Mouse (Mus musculus) embryonic facial prominence, embryonic 13.5 days (tissue): ENCODE data around the gene 6330403K07Rik. TPM values are rescaled to one million over a fixed set of nuclear protein-coding genes. Genes with fewer than 3 reads are reported as not detected.

Experiments used
- ATAC-seq: fragments of 200-750 bp; cut with Nextera tagmentation; 2 replicates; pipeline ENCODE4 v1.8.0; 2017; ENCODE audit warnings: low read depth; ENCODE audit not compliant: insufficient number of reproducible peaks, insufficient read depth, low FRiP score, low TSS enrichment
- H3K27ac ChIP-seq: fragments of 300-500 bp; sonication (generic); 2 replicates; pipeline ENCODE4 v1.5.1; 2015; ENCODE audit warnings: moderate library complexity, mild to moderate bottlenecking, inconsistent platforms
- H3K27me3 ChIP-seq: fragments of 300-500 bp; sonication (generic); 2 replicates; pipeline ENCODE4 v1.6.1; 2015; ENCODE audit warnings: mild to moderate bottlenecking, inconsistent platforms
- H3K36me3 ChIP-seq: fragments of 300-500 bp; sonication (generic); 2 replicates; pipeline ENCODE4 v1.6.1; 2015; ENCODE audit warnings: mild to moderate bottlenecking, inconsistent platforms
- H3K4me1 ChIP-seq: fragments of 300-500 bp; sonication (generic); 2 replicates; pipeline ENCODE4 v1.6.1; 2015; ENCODE audit warnings: inconsistent platforms
- H3K4me2 ChIP-seq: fragments of 300-500 bp; sonication (generic); 2 replicates; pipeline ENCODE4 v1.6.1; 2015; ENCODE audit warnings: moderate library complexity, mild to moderate bottlenecking, inconsistent platforms
- H3K4me3 ChIP-seq: fragments of 300-500 bp; sonication (generic); 2 replicates; pipeline ENCODE4 v1.5.1; 2015; ENCODE audit warnings: mild to moderate bottlenecking, inconsistent platforms
- H3K9ac ChIP-seq: fragments of 300-500 bp; sonication (generic); 2 replicates; pipeline ENCODE4 v1.6.1; 2015; ENCODE audit warnings: mild to moderate bottlenecking, inconsistent platforms
- H3K9me3 ChIP-seq: fragments of 300-500 bp; sonication (generic); 2 replicates; pipeline ENCODE4 v1.6.1; 2016; ENCODE audit warnings: inconsistent platforms
- WGBS: fragments of 180-500 bp; shearing (Covaris S2); methylation state at CpG from one replicate; pipeline ENCODE4 v1.1.7; 2015; ENCODE audit warnings: mixed read lengths; 5-methylcytosine and 5-hydroxymethylcytosine counted together
- polyA plus RNA-seq: library from polyadenylated mRNA; unstranded; fragments of >200 nt; fragmentation: Nextera tagmentation; extraction: Ambion mirVana; gene quantifications from 2 replicates; pipeline ENCODE4 v1.2.1, GENCODE M21; 2015

6330403K07Rik gene
- 252 and 255 TPM in 2 replicates for polyA plus RNA-seq

DNA sequence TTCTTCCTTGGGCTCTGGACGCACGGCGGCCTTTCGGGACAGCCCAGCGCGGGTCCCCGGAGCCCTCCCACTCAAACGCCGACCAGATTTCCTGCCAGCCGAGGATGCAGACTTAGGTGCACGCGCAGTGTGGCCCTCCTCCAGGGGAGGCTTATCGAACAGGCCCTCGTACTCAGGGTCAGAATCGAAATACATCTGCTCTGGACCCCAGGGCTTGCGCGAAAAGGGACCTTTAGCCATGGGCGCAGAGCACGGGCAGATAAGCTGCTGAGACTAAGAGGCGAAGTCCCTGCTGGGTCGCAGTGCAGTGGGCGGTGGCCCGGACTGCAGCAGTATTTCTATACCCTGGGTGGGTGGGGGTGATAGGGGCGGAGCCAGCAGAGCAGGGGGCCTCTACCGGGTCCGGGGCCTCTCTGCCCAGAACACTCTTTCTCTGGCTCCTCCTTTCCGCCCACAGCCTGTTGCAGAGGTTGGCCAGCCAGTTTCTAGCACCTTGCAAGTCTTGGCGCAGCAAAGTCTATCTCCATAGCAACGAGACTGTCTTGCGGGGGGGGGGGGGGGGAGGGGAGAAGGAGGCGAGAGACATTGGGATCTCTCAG lies at the start of gene 6330403K07Rik:
6330403K07Rik (minus strand) TSS at position 351 of the 599 bp plus-strand sequence.
- peak; percentile 92 for ATAC-seq
- peak within 1 kb of the TSS; percentile 89 for H3K9ac ChIP-seq
- no peaks in the 10 kb centered on the region for H3K27me3 ChIP-seq
- peak within 1 kb of the TSS; percentile 91 for H3K27ac ChIP-seq
- 0% methylated on average over 30 of the region's 31 CpGs for WGBS
- peaks cover 9% of the 10 kb centered on the region for H3K36me3 ChIP-seq
- peaks cover 15% of the 10 kb centered on the region for H3K4me1 ChIP-seq
- peak within 1 kb of the TSS; percentile 71 for H3K4me2 ChIP-seq
- peak within 1 kb of the TSS; percentile 74 for H3K4me3 ChIP-seq
- no peaks in the 10 kb centered on the region for H3K9me3 ChIP-seq

GRCm38 (mm10) chr11:71076342-71076741 lies 43.0 kb upstream of the 6330403K07Rik start:
- WGBS = 70% methylated on average over 1 of the region's 1 CpGs
- Histone ChIP-seq H3K27ac (no peak overlapping the region), H3K9me3 (peaks cover 7% of the 10 kb centered on the region), H3K27me3 (no peaks in the 10 kb centered on the region), H3K4me2 (no peak overlapping the region), H3K9ac (no peak overlapping the region), H3K36me3 (no peaks in the 10 kb centered on the region), H3K4me1 (no peaks in the 10 kb centered on the region), H3K4me3 (no peak overlapping the region)
- no peak for ATAC-seq

DNA sequence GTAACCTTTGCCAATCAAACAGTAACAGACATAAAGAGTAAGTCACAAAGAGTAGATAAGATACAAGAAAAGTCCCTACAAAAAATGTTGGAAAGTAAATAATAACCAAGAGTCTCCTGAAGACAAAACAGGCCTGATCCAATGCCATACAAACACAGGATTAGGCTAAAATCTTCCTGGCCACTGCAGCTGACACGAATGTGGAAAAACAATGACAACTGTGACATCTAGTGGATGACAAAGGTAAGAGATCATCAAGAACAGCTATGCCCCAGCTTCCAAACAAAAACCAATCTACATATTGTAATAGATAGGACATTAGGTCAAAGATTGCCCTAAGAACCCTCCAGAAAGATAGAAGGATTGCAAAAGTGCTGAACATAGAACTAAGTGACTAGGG lies 19.2 kb upstream of the 6330403K07Rik start:
- H3K4me1 ChIP-seq = no peaks in the 10 kb centered on the region
- no peaks in the 10 kb centered on the region for H3K9me3 ChIP-seq
- no peak overlapping the region for H3K4me2 ChIP-seq
- WGBS = 5% methylated on average over 1 of the region's 1 CpGs
- no peaks in the 10 kb centered on the region for H3K27me3 ChIP-seq
- H3K9ac ChIP-seq = no peak overlapping the region
- H3K4me3 ChIP-seq = no peak overlapping the region
- H3K36me3 ChIP-seq = no peaks in the 10 kb centered on the region
- no peak overlapping the region for H3K27ac ChIP-seq
- no peak for ATAC-seq

- H3K27me3 ChIP-seq = no peaks in the 10 kb centered on the region
- H3K27ac ChIP-seq = no peak overlapping the region
- 96% methylated on average over 5 of the region's 5 CpGs for WGBS
- no peak for ATAC-seq
- no peaks in the 10 kb centered on the region for H3K4me1 ChIP-seq
- no peak overlapping the region for H3K9ac ChIP-seq
- no peak overlapping the region for H3K4me3 ChIP-seq
- H3K9me3 ChIP-seq = no peaks in the 10 kb centered on the region
- H3K36me3 ChIP-seq = no peaks in the 10 kb centered on the region
- no peak overlapping the region for H3K4me2 ChIP-seq
Measured at GRCm38 (mm10) chr11:71039526-71040298, 6.4 kb upstream of the 6330403K07Rik start.

GRCm38 (mm10) chr11:71032491-71033162 lies 686 bp downstream of the 6330403K07Rik start:
- H3K4me3 ChIP-seq = peak overlapping the region; percentile 74
- peaks cover 15% of the 10 kb centered on the region for H3K36me3 ChIP-seq
- 6% methylated on average over 26 of the region's 26 CpGs for WGBS
- H3K27ac ChIP-seq = peak overlapping the region; percentile 91
- peak overlapping the region; percentile 89 for H3K9ac ChIP-seq
- H3K4me2 ChIP-seq = peak overlapping the region; percentile 71
- no peaks in the 10 kb centered on the region for H3K9me3 ChIP-seq
- H3K4me1 ChIP-seq = peaks cover 15% of the 10 kb centered on the region
- ATAC-seq = 0 out of 2 replicates have a peak, but pooled peaks have one; percentile 7
- H3K27me3 ChIP-seq = no peaks in the 10 kb centered on the region

GRCm38 (mm10) chr11:71032070-71032469 lies 1.2 kb downstream of the 6330403K07Rik start:
- H3K4me3 ChIP-seq = peak overlapping the region; percentile 74
- WGBS = 62% methylated on average over 7 of the region's 7 CpGs
- H3K27ac ChIP-seq = peak overlapping the region; percentile 91
- H3K27me3 ChIP-seq = no peaks in the 10 kb centered on the region
- no peaks in the 10 kb centered on the region for H3K9me3 ChIP-seq
- peaks cover 15% of the 10 kb centered on the region for H3K4me1 ChIP-seq
- peaks cover 21% of the 10 kb centered on the region for H3K36me3 ChIP-seq
- no peak for ATAC-seq
- H3K4me2 ChIP-seq = peak overlapping the region; percentile 71
- H3K9ac ChIP-seq = peak overlapping the region; percentile 89

DNA sequence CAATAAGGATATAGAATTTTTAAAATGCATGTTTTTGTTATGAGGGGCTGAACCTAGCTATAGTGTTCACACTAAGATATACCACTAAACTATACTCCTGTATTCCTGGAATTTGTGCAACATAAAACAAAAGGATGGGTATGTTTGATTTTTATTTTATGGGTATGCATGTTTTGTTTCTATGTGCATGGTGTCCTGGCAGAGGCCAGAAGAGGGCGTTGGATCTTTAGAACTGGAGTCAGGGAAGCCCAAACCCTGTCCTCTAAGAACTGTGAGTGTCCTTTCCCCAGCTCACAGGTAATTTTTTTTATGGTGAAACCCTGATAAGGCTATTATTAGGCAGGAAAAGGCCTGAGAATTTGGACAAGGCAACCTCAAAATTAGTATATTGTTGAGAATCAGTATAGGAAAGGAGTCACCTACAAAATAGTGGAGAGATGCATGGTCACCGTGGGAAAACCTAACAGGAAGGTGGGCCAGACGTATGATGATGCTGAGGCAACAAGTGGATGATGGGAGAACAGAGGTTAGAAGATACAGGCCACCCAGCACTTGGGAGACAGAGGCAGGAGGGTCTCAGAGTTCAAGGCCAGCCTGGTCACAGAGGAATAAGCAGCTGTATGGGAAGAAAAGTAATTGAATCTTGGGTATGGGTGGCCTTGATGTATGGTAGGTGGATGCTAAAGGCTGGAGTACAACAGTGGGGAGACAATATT lies 3.8 kb downstream of the 6330403K07Rik start:
- Histone ChIP-seq H3K9me3 (no peaks in the 10 kb centered on the region), H3K36me3 (peaks cover 46% of the 10 kb centered on the region), H3K4me1 (peaks cover 15% of the 10 kb centered on the region), H3K27me3 (no peaks in the 10 kb centered on the region), H3K27ac (no peak overlapping the region), H3K4me3 (no peak overlapping the region), H3K4me2 (no peak overlapping the region), H3K9ac (no peak overlapping the region)
- 76% methylated on average over 3 of the region's 3 CpGs for WGBS
- ATAC-seq = no peak

GRCm38 (mm10) chr11:71028280-71028679 lies 5.0 kb downstream of the 6330403K07Rik start:
- Histone ChIP-seq H3K27me3 (no peaks in the 10 kb centered on the region), H3K9me3 (no peaks in the 10 kb centered on the region), H3K4me3 (no peak overlapping the region), H3K4me2 (no peak overlapping the region), H3K9ac (no peak overlapping the region), H3K27ac (no peak overlapping the region), H3K4me1 (peaks cover 15% of the 10 kb centered on the region), H3K36me3 (peaks cover 51% of the 10 kb centered on the region)
- WGBS = 79% methylated on average over 3 of the region's 3 CpGs
- no peak for ATAC-seq

DNA sequence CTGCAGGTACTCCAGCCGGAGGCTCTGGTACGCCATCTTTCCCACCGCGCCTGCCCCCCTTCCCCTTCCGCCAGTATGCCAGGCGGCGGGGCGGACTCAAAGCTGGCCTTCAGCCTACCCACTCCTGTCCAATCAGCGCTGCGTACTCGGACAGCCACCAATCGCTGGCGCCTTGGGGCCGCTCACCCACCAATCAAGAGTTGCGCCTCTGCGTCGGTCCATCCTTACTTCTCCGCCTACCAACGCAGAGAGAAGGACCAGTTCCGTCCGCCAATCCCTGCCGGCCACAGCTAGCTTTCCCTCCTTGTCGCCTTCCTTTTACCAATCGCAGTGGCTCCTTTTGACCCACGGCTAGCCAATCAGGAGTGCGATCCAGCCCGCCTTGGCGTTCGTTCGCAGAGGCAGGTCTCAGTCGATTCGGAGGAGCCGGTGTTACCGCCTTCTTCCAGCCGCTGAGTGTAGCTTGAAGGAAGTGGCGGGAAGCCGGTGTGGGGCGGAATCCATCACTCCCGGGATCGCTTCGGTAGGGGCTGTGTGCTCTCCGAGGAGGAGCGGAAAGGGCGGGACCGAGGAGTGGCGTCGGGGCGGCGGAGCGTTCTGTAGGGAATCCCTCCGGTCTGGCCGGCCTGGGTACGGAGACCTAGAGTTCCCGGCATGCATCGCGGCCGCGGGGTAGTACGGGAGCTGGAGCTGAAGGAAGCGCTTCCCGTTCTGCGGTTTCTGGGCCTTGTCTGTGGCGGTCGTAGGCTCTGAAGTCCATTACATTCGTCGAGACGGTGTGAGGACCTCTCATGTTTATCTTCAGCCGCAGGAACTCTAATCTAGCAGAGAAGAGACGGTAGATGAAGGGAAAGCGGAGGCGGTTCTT lies 13.9 kb downstream of the 6330403K07Rik start, which contains the start of the genes Mis12 and Derl2:
Mis12 (plus strand) TSS at position 411 of the 868 bp plus-strand sequence.
Derl2 (minus strand) TSS at position 641 of the 868 bp plus-strand sequence.
- under 1% methylated on average over 71 of the region's 71 CpGs for WGBS
- peak within 1 kb of the TSS; percentile 91 for H3K4me3 ChIP-seq
- H3K9me3 ChIP-seq = no peaks in the 10 kb centered on the region
- peak; percentile 100 for ATAC-seq
- peak within 1 kb of the TSS; percentile 87 for H3K4me2 ChIP-seq
- no peaks in the 10 kb centered on the region for H3K27me3 ChIP-seq
- peak within 1 kb of the TSS; percentile 93 for H3K9ac ChIP-seq
- peaks cover 23% of the 10 kb centered on the region for H3K4me1 ChIP-seq
- H3K36me3 ChIP-seq = peaks cover 10% of the 10 kb centered on the region
- peak within 1 kb of the TSS; percentile 91 for H3K27ac ChIP-seq

GRCm38 (mm10) chr11:71018416-71019200 lies 14.7 kb downstream of the 6330403K07Rik start:
- WGBS = 5% methylated on average over 28 of the region's 28 CpGs
- peak; percentile 18; the same call in 1 of the 2 replicates for ATAC-seq

More at GRCm38 (mm10) chr11:71018416-71019200, 14.7 kb downstream of the 6330403K07Rik start:
- Histone ChIP-seq H3K27me3 (no peaks in the 10 kb centered on the region), H3K4me2 (peak overlapping the region; percentile 80), H3K9me3 (no peaks in the 10 kb centered on the region), H3K4me1 (peaks cover 23% of the 10 kb centered on the region), H3K36me3 (peaks cover 13% of the 10 kb centered on the region), H3K9ac (peak overlapping the region; percentile 93), H3K4me3 (peak overlapping the region; percentile 91), H3K27ac (peak overlapping the region; percentile 85)
